Mouse (Mus musculus): ENCODE measurements around the gene Dhps. TPM values are rescaled to one million over a fixed set of nuclear protein-coding genes. Genes with fewer than 3 reads are reported as not detected.

The Dhps gene
- total RNA-seq (2023), result 115 TPM

DNA sequence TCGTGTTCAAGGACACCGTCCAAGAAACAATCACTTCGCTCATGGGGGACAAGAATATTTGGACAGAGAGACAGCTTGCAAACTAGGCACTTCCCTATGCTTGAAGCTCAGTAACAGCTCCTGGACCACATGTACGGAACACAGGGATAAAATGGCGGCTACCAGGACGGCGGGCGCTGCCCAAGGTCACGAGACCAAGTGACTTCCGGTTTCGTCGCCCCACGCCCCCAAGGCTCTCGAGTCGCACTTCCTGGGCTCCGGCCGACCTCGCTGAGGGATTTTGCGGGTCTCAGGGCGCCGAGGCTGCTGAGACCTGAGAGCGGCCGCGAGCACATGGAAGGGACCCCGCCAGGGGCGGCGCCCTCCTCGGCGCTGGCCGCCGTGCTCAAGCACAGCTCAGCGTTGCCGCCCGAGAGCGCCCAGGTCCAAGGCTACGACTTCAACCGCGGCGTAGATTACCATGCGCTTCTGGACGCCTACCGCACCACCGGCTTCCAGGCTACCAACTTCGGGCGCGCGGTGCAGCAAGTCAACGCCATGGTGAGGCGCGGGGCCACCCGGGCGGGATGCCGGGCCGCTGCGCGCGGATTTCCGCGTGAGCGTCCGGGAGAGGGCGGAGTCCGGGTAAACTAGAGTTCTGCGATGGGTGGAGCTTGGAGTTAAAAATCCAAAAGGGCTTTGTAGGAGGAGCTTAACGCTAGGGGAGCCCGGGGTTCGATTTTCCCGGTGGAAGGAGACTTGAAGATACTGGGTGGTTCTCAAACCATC is at the start of gene Dhps:
Gene Dhps, plus strand, starts transcription at position 244 of the 768 bp plus-strand sequence.

DNA sequence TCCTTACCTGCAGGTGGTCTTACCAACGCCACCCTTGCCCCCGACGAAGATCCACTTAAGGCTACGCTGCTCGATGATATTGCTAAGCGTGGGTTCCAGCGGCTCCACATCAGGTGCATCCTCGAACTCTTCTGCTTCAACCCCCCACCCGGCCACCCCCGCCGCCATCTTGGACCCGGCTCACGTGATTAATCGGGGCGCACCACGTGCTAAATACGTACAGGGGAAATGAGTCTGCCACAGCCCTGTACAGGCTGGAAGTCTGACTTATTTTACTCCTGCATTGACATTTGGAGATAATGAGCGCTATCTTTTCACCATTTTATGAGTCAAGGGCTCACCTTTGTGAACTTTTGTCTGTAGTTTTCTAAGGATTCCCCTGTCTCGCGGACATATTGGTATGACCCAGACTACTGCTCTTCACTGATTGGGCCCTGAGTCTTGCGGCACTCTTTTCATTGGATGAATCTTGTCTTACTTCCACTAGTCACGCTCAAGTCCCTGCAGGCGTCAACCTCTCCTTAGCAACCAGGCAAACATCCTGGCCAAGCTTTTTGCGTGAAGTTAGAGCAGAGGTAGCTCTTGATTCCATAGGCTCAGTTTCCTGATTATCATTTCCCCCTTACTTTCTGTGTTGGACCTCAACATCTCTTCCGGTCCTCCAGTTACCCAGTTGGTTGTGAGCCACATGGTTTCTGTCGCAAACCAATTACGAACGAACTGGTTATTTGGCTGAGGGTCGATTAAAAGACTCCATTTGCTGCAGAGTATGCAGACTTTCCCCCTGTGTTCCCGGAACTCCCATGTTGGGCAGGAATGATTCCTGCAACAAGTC is 46.2 kb upstream of the Dhps start, which contains the start of gene Asna1:
Gene Asna1, minus strand, starts transcription at position 184 of the 835 bp plus-strand sequence.

DNA sequence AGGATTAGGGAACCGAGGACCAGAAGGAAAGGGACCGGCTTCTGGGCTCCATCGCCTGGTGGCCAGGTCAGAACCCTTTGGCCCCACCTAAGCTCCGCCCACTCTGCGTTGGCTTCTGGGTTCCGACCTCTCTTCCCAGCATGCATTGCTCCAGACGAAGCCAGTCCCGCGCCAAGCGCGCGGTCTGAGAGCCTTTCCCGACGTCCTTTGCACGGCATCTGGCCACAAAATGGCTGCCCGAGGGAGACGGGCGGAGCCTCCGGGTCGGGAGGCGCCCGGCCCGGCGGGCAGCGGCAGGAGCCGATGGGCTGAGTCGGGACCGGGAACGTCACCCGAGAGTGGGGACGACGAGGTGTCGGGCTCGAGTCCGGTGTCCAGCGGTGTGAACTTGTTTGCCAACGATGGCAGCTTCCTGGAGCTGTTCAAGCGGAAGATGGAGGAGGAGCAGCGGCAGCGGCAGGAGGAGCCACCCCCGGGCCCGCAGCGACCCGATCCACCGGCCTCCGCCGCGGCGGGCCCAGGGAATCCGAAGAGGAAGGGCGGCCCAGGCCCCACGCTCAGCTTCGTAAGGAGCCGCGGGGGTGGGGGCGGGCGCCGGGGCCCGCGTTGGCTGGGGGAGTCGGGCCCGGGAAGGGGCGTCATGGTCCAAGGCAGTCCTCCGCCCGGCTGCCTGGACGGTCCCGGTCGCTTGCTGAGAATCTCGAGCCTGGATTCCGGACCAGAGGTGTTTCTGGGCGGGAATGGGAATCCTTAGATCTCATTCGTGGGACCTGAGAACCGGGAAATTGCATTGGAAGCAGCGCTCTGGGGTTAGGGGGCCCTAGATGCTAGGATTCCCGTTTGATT is 44.7 kb upstream of the Dhps start, which contains the start of gene Trir:
Gene Trir, plus strand, starts transcription at position 154 of the 846 bp plus-strand sequence.

DNA sequence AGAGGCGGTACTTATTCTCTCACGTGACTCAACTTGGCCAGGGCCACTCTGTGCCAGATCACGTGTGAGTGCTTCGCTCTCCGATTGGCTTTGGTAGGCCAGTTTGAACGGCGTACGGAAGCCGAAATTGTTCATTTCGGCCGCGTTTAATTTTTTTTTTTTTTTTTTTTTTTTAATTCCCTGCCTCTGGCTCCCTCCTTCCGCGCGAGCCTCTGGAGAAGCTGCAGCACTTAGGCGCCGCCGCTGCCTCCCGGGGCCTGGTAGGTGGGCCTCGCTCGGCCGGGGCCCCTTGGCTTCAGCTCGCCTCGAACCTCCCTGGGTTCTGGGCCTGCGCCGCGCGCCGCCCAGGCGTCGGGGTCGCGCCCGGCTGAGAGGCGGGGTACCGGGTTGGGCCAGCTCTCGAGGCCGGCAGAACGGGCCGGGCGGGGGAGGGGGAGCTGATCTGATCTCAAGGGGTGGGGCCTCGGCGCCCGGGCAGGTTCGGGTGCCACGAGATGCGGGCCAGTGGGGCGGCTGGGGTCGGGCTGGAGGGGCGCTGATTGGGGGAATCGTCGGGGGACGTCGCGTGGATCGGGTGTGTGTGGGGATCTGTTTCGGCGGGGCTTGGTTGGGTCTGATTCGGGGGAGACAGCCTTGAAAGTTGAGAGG is 34.7 kb upstream of the Dhps start, which contains the start of gene Tnpo2:
Gene Tnpo2, plus strand, starts transcription at position 198 of the 648 bp plus-strand sequence.

DNA sequence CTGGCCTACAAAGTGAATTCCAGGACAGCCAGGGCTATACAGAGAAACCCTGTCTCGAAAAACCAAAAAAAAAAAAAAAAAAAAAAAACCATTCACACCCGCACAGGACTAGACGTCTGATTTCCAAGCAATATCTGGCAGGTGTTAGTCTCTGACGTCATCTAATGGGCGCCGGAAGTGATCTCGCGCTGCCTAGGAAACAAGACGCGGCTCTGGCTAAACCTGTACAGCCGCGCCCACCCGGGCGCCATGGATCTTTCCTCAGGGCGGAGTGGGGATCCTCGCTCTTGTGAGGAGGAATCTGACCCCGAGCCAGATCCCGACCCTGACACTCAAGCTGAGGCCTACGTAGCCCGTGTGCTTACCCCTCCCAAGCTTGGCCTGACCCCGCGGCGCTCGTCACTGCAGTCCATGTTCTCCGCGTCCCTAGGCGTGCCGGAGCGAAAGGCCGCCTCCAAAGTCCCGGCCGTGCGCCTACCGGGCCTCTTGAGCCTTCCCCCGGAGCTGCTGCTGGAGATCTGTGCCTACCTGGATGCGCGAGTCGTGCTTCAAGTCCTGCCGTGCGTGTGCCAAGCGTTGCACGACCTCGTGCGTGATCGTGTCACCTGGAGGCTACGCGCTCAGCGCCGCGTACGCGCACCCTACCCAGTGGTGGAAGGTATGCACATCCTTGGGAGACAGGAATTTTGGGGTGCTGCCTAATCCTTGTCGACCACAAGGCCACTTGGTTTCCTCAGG is 11.5 kb upstream of the Dhps start, which contains the start of gene Fbxw9:
Gene Fbxw9, plus strand, starts transcription at position 177 of the 738 bp plus-strand sequence.

DNA sequence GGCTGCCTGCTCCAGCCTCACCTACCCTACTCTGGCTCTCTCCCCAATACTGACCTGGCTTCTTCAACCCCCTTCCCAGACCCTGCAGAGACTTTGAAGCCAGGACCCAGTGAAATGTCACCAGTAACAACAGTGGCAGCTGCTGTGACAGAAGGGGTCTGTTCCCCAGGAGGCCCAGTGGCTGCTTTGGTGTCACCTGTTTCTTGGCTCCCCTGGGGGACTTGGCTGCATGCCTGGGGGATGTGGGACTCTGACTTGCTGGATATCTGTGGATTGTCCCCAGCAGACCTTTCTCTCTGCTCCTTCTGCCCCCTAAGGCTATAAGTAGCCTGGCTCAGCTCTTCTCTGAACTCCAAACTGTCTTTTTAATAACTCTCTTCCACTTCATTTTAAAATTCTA is 3.6 kb upstream of the Dhps start, which contains the start of gene Gm5741:
Gene Gm5741, minus strand, starts transcription at position 1 of the 400 bp plus-strand sequence.

DNA sequence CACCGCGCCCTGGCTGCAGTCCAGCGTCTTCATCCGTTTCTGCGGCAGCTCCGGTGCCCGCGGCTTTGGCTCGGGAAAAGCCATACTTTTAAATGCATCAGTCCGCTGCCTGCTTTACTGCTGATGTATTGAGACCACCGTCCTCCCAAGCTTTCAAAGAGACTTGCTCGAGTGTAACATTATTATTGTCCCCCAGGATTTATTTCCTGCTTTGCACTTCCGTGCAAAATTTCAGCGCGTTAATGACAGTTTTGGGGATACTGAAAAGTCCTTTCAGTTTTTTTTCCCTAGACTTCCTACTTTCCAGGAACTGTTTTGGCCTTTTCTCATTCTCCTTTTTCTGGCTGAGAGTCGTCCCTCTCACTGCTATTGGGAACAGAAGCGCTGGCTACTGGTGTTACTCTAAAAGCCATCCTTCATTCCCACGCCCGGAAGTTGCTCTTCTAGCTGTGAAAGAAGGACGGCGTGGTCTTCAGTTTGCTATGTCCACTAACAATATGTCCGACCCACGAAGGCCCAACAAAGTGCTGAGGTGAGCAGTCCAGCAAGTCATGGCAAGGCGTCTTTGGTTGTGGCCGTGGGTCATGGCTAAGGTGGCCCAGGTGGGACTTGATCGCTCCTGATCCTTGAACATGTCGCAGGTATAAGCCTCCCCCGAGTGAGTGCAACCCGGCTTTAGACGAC is 9.1 kb downstream of the Dhps start, which contains the start of gene Wdr83os:
Gene Wdr83os, plus strand, starts transcription at position 209 of the 684 bp plus-strand sequence.

DNA sequence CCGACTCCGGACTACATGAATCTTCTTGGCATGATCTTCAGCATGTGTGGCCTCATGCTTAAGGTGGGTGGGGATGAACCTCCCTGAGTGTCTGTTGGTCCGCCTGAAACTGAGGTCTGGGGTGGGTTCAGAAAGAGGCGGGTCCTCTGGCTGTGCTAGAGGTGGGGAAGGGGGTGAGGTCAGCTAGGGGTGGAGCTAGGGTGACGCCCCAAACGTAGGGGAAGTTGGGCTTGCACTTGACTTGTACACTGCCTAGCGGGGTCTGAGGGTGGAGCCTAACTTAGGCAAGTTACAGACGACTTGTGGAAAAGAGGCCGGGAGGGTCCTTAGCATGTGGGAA is 9.6 kb downstream of the Dhps start, which contains the start of gene Wdr83:
Gene Wdr83, minus strand, starts transcription at position 91 of the 340 bp plus-strand sequence.

DNA sequence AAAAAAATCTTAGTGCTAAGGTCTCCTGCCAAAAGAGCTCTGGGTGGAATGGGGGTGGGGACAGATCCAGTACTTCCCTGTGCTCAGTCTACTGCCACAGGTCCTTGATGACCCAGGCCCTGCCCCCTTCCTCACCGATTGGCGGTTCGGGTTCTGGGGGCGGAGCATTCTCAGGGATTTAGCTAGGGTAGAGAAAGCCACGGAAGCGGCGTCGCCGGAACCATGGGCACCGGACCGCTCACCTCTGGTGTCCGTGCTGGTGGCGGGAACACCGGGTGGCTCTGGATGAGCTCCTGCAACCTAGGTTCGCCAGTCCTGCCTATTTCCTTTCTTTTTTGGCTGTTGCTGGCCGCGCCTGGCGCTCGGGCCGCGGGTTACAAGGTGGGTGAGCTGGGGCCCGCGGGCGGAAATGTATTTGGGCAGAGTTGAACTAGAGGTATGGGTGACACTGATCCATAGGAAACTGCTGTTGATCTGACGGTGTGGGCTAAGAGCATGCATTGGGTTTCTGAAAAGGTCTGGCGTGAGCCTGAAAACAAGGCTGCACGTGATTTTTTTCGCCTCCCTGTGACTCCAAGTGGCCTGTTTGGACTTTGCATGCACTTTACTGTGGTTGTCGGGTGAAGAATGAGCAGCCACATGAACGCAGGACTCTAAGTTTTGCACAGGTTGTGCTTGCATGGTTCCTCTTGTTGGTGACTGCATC is 11.7 kb downstream of the Dhps start, which contains the start of gene Man2b1:
Gene Man2b1, plus strand, starts transcription at position 163 of the 706 bp plus-strand sequence.

DNA sequence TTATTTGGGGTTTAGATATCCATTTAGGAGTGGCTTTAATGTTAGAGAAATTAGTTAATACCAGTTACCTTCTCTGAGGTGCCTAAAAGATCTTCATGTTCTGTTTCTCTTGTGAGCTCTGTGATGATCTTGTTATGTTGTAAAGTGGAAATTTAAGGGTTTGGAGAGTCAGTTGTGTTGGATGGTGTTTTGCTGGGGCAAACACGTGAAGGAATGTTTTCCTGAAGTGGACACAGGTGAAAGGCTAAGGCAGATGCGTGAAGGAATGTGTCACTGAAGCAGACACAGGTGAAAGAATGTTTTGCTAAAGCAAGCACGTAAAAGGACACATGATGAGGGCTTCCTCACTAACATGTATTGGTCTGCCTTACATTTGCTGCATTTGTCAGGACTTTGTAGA is 51.4 kb downstream of the Dhps start, which contains the start of gene Zfp791:
Gene Zfp791, minus strand, starts transcription at position 101 of the 400 bp plus-strand sequence.

Other genes with a start within 250 kb of the Dhps start
- gene Dand5, start 248.9 kb upstream of the Dhps start, total RNA-seq (2023), result 4.9 TPM
- 13.2 TPM for gene Gadd45gip1, start 240.2 kb upstream of the Dhps start, total RNA-seq (2023)
- gene Rad23a, start 231.1 kb upstream of the Dhps start, total RNA-seq (2023), result 70.4 TPM
- gene Calr, start 224.8 kb upstream of the Dhps start, total RNA-seq (2023), result 445 TPM
- gene Farsa, start 214.8 kb upstream of the Dhps start, total RNA-seq (2023), result 68.4 TPM
- 4.2 TPM for gene Syce2, start 199.6 kb upstream of the Dhps start, total RNA-seq (2023)
- 21.0 TPM for gene Gcdh, start 177.8 kb upstream of the Dhps start, total RNA-seq (2023)
- gene Klf1, start 169.8 kb upstream of the Dhps start, total RNA-seq (2023), result 0.62 TPM
- 8.8 TPM for gene Dnase2a, start 163.2 kb upstream of the Dhps start, total RNA-seq (2023)
- 0.15 TPM for gene Mast1, start 134.4 kb upstream of the Dhps start, total RNA-seq (2023)
- not detected for gene Rtbdn, start 124.8 kb upstream of the Dhps start, total RNA-seq (2023)
- gene Gm49661, start 102.3 kb upstream of the Dhps start, total RNA-seq (2023), result not detected
- 57.7 TPM for gene Prdx2, start 102.2 kb upstream of the Dhps start, total RNA-seq (2023)
- 28.2 TPM for gene Rnaseh2a, start 102.0 kb upstream of the Dhps start, total RNA-seq (2023)
- 1,783 TPM for gene Junb, start 93.0 kb upstream of the Dhps start, total RNA-seq (2023)
- 6.6 TPM for gene Hook2, start 81.2 kb upstream of the Dhps start, total RNA-seq (2023)
- not detected for gene Best2, start 57.2 kb upstream of the Dhps start, total RNA-seq (2023)
- gene Asna1, start 46.5 kb upstream of the Dhps start, total RNA-seq (2023), result 55.2 TPM
- 167 TPM for gene Trir, start 44.9 kb upstream of the Dhps start, total RNA-seq (2023)
- 68.9 TPM for gene Tnpo2, start 34.8 kb upstream of the Dhps start, total RNA-seq (2023)
- gene Fbxw9, start 11.7 kb upstream of the Dhps start, total RNA-seq (2023), result 6.9 TPM
- not detected for gene Gm5741, start 3.8 kb upstream of the Dhps start, total RNA-seq (2023)
- gene Wdr83os, start 9.0 kb downstream of the Dhps start, total RNA-seq (2023), result 60.0 TPM
- gene Wdr83, start 9.5 kb downstream of the Dhps start, total RNA-seq (2023), result 11.5 TPM
- gene Man2b1, start 11.5 kb downstream of the Dhps start, total RNA-seq (2023), result 113 TPM
- not detected for gene Zfp791, start 51.3 kb downstream of the Dhps start, total RNA-seq (2023)
- not detected for gene Cks1brt, start 80.2 kb downstream of the Dhps start, total RNA-seq (2023)
- gene Olfr371, start 154.2 kb downstream of the Dhps start, total RNA-seq (2023), result not detected
- 57.7 TPM for gene Orc6, start 227.9 kb downstream of the Dhps start, total RNA-seq (2023)
- gene Vps35, start 228.0 kb downstream of the Dhps start, total RNA-seq (2023), result 55.6 TPM

Measured in CD4-positive naive resting alpha-beta T cell, adult 76 days (primary cell).